Mouse (Mus musculus) midbrain, embryonic 11.5 days (tissue): ENCODE data around the gene Prss16. TPM values are rescaled to one million over a fixed set of nuclear protein-coding genes. Genes with fewer than 3 reads are reported as not detected.

Source experiments
- ATAC-seq: fragments of 200-750 bp; cut with Nextera tagmentation; 2 replicates; pipeline ENCODE4 v1.8.0; 2017; ENCODE audit warnings: moderate TSS enrichment, moderate library complexity; ENCODE audit not compliant: low FRiP score
- DNase-seq: peaks from one replicate; pipeline ENCODE4 v3.0.0; 2015; ENCODE audit warnings: low spot score; ENCODE audit errors: missing footprints
- H3K27ac ChIP-seq: fragments of 300-500 bp; sonication (generic); 2 replicates; pipeline ENCODE4 v1.5.1; 2014; ENCODE audit warnings: low read depth, low read length
- H3K27me3 ChIP-seq: fragments of 300-500 bp; sonication (generic); 2 replicates; pipeline ENCODE4 v1.6.1; 2014; ENCODE audit warnings: mild to moderate bottlenecking, low read length, moderate library complexity, mixed read lengths; ENCODE audit not compliant: control insufficient read depth, insufficient read depth
- H3K36me3 ChIP-seq: fragments of 300-500 bp; sonication (generic); 2 replicates; pipeline ENCODE4 v1.6.1; 2014; ENCODE audit warnings: mild to moderate bottlenecking, low read length, moderate library complexity, mixed read lengths; ENCODE audit not compliant: control insufficient read depth, insufficient read depth
- H3K4me1 ChIP-seq: fragments of 300-500 bp; sonication (generic); 2 replicates; pipeline ENCODE4 v1.6.1; 2014; ENCODE audit warnings: low read length; ENCODE audit not compliant: control insufficient read depth, insufficient read depth
- H3K4me2 ChIP-seq: fragments of 300-500 bp; sonication (generic); 2 replicates; pipeline ENCODE4 v1.6.1; 2014; ENCODE audit warnings: mild to moderate bottlenecking, moderate library complexity
- H3K4me3 ChIP-seq: fragments of 300-500 bp; sonication (generic); 2 replicates; pipeline ENCODE4 v1.5.1; 2014; ENCODE audit warnings: low read depth, low read length
- H3K9ac ChIP-seq: fragments of 300-500 bp; sonication (generic); 2 replicates; pipeline ENCODE4 v1.6.1; 2014; ENCODE audit warnings: low read length
- H3K9me3 ChIP-seq: fragments of 300-500 bp; sonication (generic); 2 replicates; pipeline ENCODE4 v1.6.1; 2016; ENCODE audit warnings: low read length; ENCODE audit not compliant: control insufficient read depth
- whole genome bisulfite sequencing: fragments of 180-500 bp; shearing (Covaris S2); extraction: QIAGEN DNeasy Blood & Tissue Kit; methylation state at CpG from one replicate; pipeline ENCODE4 v1.1.7; 2014; 5-methylcytosine and 5-hydroxymethylcytosine counted together
- microRNA-seq: library from miRNA; unstranded; fragments of <30 nt; microRNA quantifications from one replicate; pipeline ENCODE4, GENCODE M21; 2017
- polyA plus RNA-seq: library from polyadenylated mRNA; unstranded; fragments of >200 nt; fragmentation: Nextera tagmentation; extraction: Ambion mirVana; gene quantifications from 2 replicates; pipeline ENCODE4 v1.2.1, GENCODE M21; 2014

Prss16 gene
- polyA plus RNA-seq, 1 experiment from 2014 or later, result 0.10 TPM

- H3K36me3 ChIP-seq, result no peaks in the 10 kb centered on the region
- H3K4me3 ChIP-seq, result no peak overlapping the region
- H3K4me1 ChIP-seq, result no peaks in the 10 kb centered on the region
- no peak overlapping the region for H3K9ac ChIP-seq
- 64% methylated on average over 2 of the region's 2 CpGs for WGBS
- DNase-seq (no peak), ATAC-seq (no peak)
- no peak overlapping the region for H3K27ac ChIP-seq
- H3K27me3 ChIP-seq, result no peaks in the 10 kb centered on the region
- H3K9me3 ChIP-seq, result no peaks in the 10 kb centered on the region
- H3K4me2 ChIP-seq, result no peak overlapping the region
These were observed 39.7 kb downstream of the Prss16 start for GRCm38 (mm10) chr13:21969816-21970215.

- no peak overlapping the region for H3K27ac ChIP-seq
- H3K4me2 ChIP-seq, result no peak overlapping the region
- H3K9ac ChIP-seq, result no peak overlapping the region
- no peaks in the 10 kb centered on the region for H3K27me3 ChIP-seq
- WGBS, result 45% methylated on average over 1 of the region's 1 CpGs
- H3K4me1 ChIP-seq, result no peaks in the 10 kb centered on the region
- no peak overlapping the region for H3K4me3 ChIP-seq
- no peak for DNase-seq
- no peaks in the 10 kb centered on the region for H3K9me3 ChIP-seq
- H3K36me3 ChIP-seq, result no peaks in the 10 kb centered on the region
- no peak for ATAC-seq
These were observed 40.3 kb downstream of the Prss16 start for GRCm38 (mm10) chr13:21969269-21969668.

Small RNAs within 50 kb of the gene (microRNA-seq; reads per million reads assigned to microRNA genes)
- gene Gm44390, result not detected
- not detected for gene Gm44486

Other genes with a start within 250 kb of the Prss16 start
- gene Hist1h1b, start 229.1 kb downstream of the Prss16 start, polyA plus RNA-seq, result 20.0 and 24.8 TPM in 2 replicates
- 289 and 304 TPM in 2 replicates for gene Hist1h3i, start 226.4 kb downstream of the Prss16 start, polyA plus RNA-seq
- 2.6 and 7.4 TPM in 2 replicates for gene Hist1h2an, start 222.5 kb downstream of the Prss16 start, polyA plus RNA-seq
- gene Hist1h2bp, start 222.3 kb downstream of the Prss16 start, polyA plus RNA-seq, result 2.5 TPM in 2 replicates
- gene Hist1h2bq, start 199.5 kb downstream of the Prss16 start, polyA plus RNA-seq, result 17.8 and 23.3 TPM in 2 replicates
- gene Hist1h2ao, start 199.3 kb downstream of the Prss16 start, polyA plus RNA-seq, result 1.7 TPM in 1 of 2 replicates, not detected in the other
- not detected in 2 replicates for gene Hist1h4m, start 198.0 kb downstream of the Prss16 start, polyA plus RNA-seq
- gene Hist1h4n, start 177.5 kb downstream of the Prss16 start, polyA plus RNA-seq, result 10.3 and 12.0 TPM in 2 replicates
- 5,628 and 6,009 TPM in 2 replicates for gene Hist1h2ap, start 176.2 kb downstream of the Prss16 start, polyA plus RNA-seq
- 17.8 and 23.1 TPM in 2 replicates for gene Hist1h2br, start 176.0 kb downstream of the Prss16 start, polyA plus RNA-seq
- 26.7 and 27.9 TPM in 2 replicates for gene Zfp184, start 64.6 kb downstream of the Prss16 start, polyA plus RNA-seq
- not detected in 2 replicates for gene Pom121l2, start 28.5 kb downstream of the Prss16 start, polyA plus RNA-seq
- 6.3 and 6.8 TPM in 2 replicates for gene Hist1h2ah, start 25.8 kb upstream of the Prss16 start, polyA plus RNA-seq
- gene Hist1h2bk, start 26.1 kb upstream of the Prss16 start, polyA plus RNA-seq, result 9.9 and 11.3 TPM in 2 replicates
- gene Hist1h4i, start 31.6 kb upstream of the Prss16 start, polyA plus RNA-seq, result 43.8 and 43.9 TPM in 2 replicates
- 46.4 and 70.6 TPM in 2 replicates for gene Hist1h2ag, start 33.2 kb upstream of the Prss16 start, polyA plus RNA-seq
- gene Hist1h2bj, start 33.5 kb upstream of the Prss16 start, polyA plus RNA-seq, result 9.9 and 12.6 TPM in 2 replicates
- gene Vmn1r188, start 74.7 kb upstream of the Prss16 start, polyA plus RNA-seq, result not detected in 2 replicates
- gene Vmn1r189, start 96.1 kb upstream of the Prss16 start, polyA plus RNA-seq, result not detected in 2 replicates
- gene Vmn1r191, start 174.2 kb upstream of the Prss16 start, polyA plus RNA-seq, result not detected in 2 replicates
- not detected in 2 replicates for gene Vmn1r192, start 181.4 kb upstream of the Prss16 start, polyA plus RNA-seq
- gene Vmn1r193, start 213.4 kb upstream of the Prss16 start, polyA plus RNA-seq, result not detected in 2 replicates
- gene Vmn1r194, start 234.5 kb upstream of the Prss16 start, polyA plus RNA-seq, result not detected in 2 replicates